Mouse (Mus musculus): ENCODE measurements around the gene Adam30.

Gene Adam30

GRCm38 (mm10) chr3:98185163-98185714, 24.8 kb downstream of the Adam30 start:
- no peak for DNase-seq (ENCODE audit: low read depth, low spot score)

GRCm38 (mm10) chr3:98187777-98188176, 27.3 kb downstream of the Adam30 start:
- no peak for DNase-seq (ENCODE audit: low read depth, low spot score)

- no peak for DNase-seq (ENCODE audit: low read depth, low spot score)
Measured at GRCm38 (mm10) chr3:98197711-98198532, 37.5 kb downstream of the Adam30 start.

- no peak for DNase-seq (ENCODE audit: low read depth, low spot score)
Measured at GRCm38 (mm10) chr3:98199747-98200146, 39.3 kb downstream of the Adam30 start.

GRCm38 (mm10) chr3:98203282-98203681, 42.9 kb downstream of the Adam30 start:
- DNase-seq (ENCODE audit: low read depth, low spot score): no peak

DNA sequence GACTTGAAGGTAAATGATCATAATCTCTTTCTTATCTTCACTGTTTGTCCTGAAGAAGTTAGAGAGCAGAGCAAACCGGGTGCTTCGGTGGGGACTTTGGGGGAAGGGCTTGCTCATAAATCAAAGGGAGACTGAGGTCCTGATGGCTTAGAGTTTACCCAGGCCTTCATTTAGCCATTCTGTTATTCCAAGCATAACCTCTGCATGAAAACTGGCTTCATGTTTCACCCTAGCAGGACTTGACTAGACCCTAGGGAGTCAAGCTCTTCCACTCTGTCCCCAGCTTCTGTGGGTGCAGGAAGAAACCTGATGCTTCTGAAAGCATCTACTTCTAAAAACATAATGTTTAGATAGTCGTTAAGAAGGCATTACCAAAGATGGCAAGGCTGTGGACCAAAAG, 46.5 kb downstream of the Adam30 start:
- DNase-seq (ENCODE audit: low read depth, low spot score): no peak

- DNase-seq (ENCODE audit: low read depth, low spot score): no peak
Measured at GRCm38 (mm10) chr3:98209161-98209560, 48.7 kb downstream of the Adam30 start.

DNA sequence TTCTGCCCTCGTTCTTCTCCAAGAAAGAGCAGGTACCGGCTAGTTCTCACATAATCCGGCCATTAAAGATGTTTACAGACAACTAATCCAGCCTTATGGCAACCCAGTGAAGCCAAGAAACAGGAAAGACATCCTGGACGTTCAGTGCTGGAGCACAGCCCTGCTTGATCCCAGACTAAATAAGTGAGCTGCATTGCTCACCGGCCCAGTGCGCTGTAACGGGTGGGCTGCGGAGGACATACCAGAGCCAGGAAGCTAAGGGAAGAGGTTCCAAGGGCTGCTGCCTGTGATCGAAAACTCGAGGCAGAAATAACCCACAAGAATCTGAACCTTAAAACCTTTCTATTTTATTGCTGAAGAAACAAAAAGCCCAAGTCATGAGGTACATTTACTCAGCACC, 50.4 kb downstream of the Adam30 start:
- no peak for DNase-seq (ENCODE audit: low read depth, low spot score)

- no peak for DNase-seq (ENCODE audit: low read depth, low spot score)
Measured at GRCm38 (mm10) chr3:98211301-98212081, 51.1 kb downstream of the Adam30 start.
